Mouse (Mus musculus) naive thymus-derived CD4-positive, alpha-beta T cell, adult 2 months (primary cell): ENCODE results near the gene 1700069L16Rik.

Source experiments
- DNase-seq: peaks from one replicate; pipeline ENCODE4 v3.0.0-alpha.2; 2011; ENCODE audit warnings: low read depth

1700069L16Rik gene

DNA sequence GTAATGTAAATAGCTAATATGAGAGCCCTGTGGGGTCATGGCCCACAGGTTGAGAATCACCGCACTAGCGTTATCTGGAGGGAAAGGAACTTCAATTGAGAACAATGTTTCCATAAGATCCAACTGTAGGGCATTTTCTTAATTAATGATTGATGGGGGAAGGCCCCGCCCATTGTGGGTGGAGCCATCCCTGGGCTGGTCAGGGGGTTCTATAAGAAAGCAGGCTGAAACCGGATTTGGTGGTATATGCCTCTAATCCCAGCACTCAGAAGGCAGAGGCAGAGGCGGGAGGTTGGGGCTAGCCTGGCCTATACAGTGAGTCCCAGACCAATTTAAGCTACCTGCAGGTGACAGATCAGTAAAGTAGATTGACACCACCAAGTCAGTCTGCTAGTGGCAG is 9.8 kb upstream of the 1700069L16Rik start:
- DNase-seq, result no peak

DNA sequence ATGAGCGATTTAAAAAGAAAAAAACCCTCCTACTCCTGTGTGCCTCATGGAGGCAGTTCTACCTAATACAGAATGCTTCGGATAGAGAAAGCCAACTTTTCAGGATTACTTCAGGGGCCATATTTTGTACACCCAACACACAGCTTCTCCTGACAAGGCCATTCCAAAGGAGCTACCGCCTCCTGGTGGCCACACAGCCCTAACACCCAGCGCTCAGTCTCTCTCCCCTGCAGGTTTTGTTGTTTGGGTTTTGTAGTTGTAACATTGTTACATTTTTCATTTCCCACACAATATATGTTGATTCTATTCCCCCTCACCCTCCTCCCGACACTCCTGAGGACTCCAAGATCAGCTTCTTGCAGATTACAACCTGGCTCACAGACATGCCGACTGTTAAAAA is 7.6 kb upstream of the 1700069L16Rik start:
- DNase-seq, result peak; percentile 64

DNA sequence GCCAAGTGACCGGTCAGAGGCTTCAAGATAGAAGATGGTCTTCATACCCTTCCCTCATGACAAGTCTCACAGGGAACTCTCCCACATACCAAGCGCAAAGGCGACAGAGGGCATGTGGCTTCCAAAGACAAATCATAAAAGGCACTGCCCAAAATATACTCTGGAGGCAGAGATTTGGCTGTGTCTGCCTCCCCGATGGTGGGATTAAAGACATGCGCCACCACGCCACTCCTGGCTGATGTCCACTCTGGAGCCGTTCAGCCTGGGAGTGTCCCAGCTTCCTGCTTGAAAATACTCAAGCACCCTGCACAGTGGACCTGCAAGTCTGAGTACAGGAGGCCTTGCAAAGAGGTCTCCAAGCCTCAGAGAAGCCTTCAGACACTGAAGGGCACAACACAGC is 6.6 kb upstream of the 1700069L16Rik start:
- DNase-seq, result no peak

DNA sequence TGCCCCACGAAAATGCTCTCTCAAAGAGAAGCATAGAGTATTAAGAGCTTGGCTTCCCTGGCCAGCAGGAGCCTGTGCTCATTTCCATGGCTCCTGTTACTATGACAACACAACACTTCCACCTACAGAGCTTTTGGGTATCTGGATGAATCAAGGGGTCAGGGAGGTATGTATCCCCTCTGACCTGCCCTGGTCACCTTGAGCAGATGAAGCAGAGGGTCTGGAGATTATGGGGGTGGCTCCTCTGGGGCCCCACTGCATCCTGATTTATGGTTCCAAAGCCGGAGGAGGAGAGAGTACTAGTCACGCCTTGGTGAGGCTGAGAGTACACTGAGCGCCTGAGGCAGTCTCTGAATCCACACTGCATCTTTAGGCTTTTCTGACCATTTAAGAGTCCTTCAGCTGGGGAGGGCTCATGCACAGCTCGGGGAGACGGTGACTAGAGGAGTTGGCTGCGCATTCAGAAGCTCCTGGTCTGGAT is 6.1 kb upstream of the 1700069L16Rik start:
- DNase-seq, result no peak

DNA sequence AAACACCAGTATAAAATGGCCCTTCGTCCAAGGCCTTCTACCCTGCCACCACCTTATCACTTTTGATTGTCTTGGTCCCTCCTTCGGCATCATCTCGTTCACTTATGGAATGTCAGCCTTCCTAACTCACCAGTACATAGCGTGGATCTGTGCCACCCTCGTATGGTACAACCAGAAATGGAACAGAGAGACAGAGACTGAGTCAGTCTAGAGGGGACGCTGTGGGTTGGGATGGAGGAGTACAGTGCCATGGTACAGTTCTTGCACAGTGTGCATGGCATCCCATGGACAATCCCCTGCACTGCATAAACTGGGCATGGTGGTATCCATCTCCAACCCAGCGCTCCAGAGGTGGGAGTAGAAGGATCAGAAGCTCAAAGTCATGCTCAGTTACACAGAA is 4.1 kb upstream of the 1700069L16Rik start:
- no peak for DNase-seq

DNA sequence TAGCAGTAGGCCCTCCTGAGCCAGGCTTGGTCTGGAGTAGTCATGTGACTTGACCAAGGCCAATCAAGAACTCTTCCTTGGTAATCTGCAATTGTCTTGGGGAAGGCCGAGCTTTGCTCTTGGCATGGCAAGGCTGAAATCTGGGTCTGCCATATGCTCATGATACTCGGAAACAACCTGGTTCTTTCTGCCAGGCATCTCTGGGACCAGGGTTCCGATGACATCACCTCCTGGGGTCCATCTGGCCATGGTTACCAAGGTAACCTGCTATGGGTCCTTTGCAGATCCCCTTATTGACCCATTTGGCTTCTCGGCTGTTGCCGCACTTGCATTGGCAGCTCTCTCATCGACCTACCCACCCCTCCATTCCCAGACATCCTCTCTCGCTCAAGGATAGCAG is 3.4 kb upstream of the 1700069L16Rik start:
- no peak for DNase-seq

DNA sequence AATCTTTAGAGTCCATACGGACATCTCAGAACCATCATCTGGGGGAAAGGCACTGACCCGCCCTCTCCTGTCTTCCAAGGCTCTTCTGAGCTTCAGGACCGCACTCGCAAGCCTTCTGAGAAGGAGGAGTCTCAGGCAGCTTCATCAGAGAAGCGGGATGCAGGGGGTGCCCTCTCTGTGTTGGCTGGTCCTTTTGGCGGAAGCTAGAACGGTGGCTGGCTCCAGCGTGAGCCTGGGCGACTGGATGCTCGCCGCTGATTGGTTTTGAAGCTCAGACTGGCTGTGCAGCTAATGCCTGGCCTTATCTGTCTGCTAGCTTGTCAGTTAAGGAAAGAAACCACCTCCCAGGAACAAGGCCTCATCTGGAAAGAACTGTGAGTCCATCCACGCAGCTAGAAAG is 2.7 kb upstream of the 1700069L16Rik start:
- DNase-seq, result no peak

DNA sequence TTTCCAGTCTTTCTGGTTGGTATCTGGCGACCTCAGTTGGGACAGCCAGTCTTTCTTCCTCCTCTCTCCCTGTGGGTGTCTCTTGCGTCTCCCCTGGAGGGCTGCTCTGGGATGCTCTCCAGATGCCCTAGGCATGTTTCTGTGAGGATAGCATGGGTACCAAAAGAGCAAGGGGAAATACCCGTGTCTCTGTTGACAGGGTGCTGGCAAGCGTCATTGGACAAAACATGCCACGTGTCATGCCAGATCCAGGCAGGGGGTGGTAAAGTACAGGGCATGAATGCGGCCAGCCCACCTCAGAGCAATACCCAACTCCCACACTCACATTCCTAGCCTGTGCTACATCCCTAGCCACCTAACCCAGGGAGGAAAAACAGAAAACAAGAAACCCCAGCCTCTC is 2.0 kb upstream of the 1700069L16Rik start:
- no peak for DNase-seq

DNA sequence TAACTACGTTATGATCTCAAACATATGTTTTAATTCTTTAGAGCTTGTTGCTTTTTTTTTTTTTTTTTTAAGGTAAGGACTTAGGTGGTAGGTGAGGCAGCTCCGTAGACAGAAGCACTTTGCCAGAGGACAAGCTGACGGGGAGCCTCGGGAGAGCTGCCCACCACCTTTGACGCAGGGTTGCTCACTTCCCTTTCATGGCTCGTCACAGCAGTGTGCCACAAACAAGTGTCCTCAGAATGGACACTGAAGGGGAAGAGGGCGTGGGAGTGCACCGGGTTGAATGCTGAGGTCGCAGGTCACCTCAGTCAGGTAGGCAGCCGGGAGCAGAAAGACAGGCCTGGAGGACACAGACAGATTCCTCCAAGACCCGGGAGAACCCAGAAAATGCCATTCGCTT is 845 bp upstream of the 1700069L16Rik start:
- no peak for DNase-seq

DNA sequence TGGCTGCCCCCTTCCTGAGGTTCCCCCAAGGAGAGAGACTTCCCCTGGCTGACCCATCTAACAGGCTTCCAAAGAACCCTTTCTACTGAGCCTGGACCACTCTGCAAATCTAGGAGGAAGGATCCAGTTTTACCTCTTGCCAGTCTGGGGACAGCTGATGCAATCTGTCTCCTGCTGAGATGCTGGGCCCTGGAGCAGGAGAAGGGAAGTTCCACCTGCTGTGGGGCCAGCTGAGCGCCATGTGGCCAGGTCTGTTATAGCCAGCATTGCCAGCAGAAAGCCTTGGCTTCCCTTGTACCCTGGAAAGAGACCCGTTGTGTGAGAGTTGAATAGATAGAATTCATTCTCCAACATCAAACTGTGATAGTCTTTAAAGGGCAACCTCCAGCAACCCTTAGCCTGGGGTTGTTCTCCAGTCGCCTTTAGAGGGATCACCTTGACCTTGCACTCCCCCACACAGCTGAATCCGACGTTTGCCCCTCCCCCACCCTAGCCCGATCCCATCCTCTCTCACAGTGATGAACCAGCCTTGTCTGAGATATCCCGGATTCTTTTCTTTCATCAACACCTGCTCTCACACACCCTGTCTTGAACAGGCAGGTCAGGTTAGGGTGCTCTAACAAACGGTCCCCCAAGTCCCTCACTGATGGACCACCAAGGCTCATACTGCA is 870 bp downstream of the 1700069L16Rik start:
- DNase-seq, result no peak

DNA sequence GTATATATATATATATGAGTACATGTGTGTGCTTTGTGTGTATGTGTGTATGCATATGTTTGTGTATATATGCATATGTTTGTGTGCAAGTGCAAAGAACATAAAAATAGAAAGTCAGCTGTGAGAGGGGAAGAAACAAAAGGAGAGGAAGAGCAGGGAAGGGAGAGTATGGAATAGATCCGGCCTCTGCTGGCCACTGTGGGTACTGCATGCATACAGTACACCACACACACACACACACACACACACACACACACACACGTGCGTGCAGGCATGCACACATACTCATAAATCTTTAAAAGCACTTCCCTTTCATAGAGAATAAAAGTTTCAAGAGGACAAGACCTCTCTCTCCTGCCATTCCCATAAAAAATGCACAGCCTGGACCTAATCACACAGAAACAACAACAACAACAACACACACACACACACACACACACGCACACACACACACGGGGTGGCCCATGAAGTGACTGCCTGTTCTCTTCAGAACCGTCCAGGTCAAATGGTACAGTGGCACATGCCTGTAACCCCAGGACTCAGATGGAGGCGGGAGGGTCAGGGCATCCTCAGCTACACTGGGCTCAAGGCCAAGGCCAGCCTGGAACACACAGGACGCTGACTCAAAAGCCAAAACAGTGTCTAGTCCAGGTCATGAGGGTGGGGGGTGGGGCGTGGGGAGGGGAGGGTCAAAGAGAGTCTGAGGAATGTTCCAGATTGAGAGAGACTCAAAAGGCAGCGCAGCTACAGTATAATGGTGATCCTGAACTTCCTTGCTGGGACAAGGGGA is 2.2 kb downstream of the 1700069L16Rik start:
- no peak for DNase-seq

DNA sequence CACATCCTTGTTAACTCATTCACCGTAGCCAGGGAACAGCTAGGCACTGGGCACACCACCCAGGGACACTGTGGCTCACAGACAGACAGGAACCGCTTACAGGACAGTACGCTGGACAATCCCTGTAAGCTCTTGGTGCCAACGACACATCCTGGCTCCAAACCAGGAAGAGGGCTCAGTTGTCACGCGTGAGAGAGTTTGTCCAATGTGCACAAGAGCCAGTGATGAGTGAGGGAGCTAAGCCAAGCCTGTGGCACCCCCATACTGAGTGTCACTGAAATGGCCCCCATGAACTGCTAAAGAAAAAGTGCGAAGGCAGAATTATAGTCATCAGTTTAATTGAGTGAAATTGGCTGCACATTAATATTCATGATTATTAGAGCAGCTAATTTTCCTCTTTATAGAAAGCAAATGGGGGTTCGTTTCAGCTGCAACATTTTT is 5.3 kb downstream of the 1700069L16Rik start:
- no peak for DNase-seq

DNA sequence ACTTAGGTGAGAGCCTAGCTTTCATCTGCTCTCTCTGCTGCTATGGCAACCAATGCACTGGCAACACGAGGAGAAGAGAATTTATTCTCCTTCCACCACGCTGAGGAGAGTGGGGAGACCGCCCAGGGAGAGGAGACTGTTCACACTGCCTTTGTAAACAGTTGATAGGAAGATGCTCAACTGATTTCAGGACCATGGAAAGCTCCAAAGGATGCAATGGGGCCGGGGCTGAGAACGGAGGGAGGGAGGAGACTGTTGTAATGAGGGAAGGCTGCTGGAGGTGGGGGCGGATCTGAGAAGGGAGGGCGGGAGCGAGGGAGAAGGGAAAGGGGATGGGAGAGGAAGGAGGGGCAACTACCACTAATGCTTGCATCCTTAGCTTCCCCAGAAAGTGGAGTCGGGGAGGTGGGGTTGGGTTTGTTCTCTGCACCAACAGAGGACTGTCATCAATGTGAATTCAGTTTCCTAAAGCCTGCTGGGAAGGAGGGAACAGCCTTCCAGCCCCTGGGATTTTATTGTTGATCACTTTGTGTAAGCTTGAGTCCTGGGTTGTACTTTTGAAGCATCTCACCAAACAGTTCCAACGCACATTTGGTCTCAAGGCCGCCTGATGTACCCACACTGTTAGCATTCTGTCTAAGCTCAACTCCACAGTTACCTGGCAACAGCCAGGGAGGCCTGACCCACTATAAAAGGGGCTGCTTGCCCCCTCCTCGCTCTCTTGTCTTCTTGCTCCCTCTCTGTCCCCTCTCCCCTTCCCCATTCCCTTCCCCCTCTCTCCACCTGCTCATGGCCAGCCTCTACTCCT is 7.8 kb downstream of the 1700069L16Rik start:
- DNase-seq, result no peak

DNA sequence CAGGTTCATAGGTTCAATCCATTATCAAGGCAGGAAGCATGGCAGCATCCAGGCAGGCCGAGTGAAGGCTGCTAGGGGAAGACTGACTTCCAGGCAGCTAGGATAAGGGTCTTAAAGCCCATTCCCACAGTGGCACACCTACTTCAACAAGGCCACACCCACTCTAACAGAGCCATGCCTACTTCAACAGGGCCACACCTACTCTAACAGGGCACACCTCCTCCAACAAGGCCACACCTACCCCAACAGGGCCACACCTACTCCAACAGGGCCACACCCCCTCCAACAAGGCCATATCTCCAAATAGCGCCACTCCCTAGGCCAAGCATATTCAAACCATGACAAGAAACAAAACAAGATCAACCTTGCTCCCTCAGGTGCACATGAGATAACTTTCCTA is 11.7 kb downstream of the 1700069L16Rik start:
- DNase-seq, result no peak

DNA sequence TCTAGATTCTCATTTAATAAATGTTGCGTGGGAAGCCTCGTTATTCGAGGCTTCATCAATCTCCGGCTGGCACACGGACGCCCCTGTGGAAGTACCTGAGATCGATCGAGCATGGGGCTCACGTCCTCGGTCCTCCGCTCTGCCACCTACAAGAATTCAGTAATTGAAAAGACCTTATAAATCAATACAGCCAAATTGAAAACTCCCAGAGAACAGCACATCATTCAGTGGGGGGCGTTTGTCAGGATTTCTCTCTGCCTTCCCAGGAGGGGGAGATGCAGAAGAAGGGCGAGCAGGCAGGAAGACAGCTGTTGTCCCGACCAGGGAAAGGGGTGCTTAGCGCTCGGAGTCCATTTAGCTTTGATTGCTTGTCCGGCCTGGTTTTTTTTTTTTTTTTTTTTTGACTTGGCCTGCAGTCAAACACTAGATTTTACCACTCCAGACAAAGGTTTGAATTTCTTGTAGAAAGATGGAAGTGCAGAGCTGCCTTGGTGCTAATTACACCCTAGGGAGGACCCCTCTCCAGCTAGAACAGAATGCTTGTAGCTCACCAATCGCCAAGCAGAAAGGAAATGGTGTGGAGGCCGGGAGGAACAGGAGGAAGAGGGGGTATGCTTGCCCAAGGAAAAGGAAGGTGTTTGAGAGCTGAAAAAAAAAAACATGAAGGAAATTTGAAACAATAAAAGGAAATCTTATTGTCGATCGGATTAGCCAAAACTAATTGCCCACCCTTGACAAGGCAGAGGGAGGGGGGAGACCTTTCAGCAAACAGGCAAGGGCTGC is 20.6 kb downstream of the 1700069L16Rik start:
- no peak for DNase-seq

DNA sequence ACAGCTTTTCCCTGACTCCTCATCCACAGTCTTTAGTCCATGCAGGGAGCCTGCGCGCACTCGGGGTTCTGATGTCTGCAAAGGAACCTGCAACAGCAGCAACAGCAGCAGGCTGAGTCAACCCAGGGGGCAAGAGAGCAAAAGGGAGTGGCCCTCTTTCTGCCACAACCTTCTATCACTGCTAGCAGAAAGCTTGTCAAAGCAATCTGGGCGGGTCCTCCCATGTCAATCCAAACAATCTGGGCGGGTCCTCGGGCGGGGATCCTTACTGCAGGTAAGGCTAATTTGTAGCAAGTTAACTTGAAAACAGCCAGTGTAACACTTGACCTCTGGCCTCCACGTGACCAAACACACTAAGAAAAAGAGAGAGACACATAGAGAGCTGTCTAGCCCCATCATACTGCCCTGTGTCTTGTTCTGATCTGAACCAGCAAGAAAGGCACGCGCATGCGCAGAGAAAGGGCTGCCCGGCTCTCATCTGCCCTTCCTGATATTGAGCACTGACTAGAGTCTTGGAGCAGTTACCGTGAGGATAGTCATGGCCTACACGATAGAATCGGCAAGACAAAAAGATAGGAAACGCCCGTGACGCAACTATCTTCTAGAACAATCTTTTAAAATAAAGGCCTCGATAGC is 24.1 kb downstream of the 1700069L16Rik start:
- DNase-seq, result no peak

DNA sequence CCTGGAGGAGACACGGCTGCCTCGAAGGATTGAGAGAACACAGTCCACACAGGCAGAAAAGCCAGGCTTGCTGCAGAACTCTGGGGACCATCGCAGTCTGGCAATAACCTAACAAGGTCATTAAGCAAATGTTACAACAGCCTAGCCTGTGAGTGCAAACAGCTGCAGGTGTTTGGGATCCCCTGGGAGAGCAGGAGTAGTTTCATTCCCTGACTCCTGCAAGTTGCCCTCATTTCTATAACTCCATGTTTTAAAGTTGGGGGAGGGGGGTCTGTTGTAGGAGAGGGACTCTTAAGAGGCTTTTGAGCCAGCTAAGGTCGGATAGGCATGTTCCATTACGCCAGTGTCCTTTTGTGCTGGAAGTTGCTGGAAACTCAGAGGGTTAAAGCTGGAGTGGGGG is 30.2 kb downstream of the 1700069L16Rik start:
- no peak for DNase-seq

DNA sequence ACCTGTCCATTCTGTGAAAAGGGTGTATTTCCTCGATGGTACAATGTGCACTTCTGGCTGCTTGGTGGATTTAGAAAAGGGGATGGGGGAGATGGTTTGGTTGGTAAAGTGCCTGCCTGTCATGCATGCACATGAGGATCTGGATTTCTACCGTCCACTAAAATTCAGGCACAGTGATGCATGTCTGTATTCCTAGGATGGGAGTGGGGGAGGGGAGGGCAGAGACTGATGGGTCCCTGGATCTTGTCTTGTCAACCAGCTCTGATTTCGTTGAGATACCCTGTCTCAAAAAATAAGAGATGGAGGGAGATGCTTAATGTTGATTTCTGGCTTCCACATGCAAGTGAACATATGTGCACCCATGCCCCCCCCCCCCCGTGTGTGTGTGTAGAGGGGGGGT is 30.6 kb downstream of the 1700069L16Rik start:
- no peak for DNase-seq

DNA sequence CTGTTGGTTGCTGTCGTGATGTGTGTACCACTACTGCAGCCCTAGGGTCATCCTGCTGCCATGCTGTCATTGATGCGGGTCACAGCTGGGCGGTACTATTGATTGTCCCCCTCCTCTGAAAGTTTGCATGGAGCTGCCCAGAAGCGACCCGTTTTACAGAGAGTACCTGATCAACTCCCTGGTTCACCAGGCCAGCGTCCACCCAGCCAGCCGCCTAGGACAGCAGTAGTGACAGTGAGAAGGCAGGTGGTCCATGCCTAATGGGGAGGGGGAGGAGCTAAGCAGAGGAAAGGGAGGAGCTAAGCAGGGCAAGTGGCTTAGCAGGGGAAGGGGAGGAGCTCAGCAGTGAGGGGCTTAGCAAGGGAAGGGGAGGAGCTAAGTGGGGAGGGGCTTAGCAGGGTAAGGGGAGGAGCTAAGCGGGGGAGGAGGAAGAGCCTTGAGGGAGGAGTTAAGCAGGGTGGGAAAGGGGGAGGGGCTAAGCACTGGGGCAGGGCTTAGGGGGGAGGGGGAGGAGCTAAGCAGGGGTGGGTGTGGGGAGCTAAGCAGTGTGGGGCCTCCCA is 31.3 kb downstream of the 1700069L16Rik start:
- no peak for DNase-seq

DNA sequence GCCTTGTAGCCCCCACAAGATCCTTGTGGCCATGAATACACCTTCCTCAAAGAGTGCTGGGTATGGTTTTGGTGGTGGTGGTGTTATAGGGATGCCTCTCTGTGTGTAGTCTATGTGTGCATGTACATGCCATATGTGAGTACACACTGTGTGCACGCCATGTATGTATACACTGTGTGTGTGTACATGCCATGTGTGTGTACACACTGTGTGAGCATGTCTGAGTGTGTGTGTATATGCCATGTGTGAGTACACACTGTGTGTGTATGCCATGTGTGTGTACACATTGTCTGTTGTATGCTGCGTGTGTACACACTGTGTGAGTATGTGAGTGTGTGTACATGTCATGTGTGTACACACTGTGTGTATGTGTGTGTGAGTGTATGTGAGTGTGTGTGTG is 33.7 kb downstream of the 1700069L16Rik start:
- no peak for DNase-seq

DNA sequence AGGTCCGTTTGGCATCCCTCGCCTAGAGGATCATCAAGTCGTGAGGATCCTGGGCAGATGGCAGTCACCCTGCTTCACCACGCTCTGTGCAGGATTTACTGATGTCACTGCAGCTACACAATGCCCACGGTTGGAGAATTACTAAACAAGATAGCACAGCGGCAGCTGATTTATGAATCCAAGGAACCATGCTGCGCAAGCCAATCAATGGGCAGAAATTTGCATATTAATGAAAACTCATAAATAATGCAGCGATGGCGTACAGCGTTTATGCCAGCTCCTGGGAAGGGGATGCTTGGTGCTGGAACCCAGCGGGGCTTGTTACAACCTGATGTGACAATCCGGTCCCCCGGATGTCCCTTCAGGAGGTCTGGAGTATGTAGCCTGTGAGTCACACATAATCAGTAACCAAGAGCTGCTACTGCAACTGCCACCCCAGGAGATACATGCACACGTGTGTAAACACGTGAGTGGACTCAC is 34.5 kb downstream of the 1700069L16Rik start:
- DNase-seq, result no peak
